Mouse (Mus musculus) cortical plate, adult 2 months (tissue): ENCODE data around the gene Ctsj.

ENCODE experiments used
- CTCF ChIP-seq: fragments of 200-500 bp; IDR thresholded peaks from 2 replicates; pipeline ENCODE4 v1.5.1; 2011; ENCODE audit warnings: mild to moderate bottlenecking, control low read depth, low read length; ENCODE audit not compliant: insufficient read depth; ENCODE audit errors: extremely low read depth
- POLR2A ChIP-seq: fragments of 200-500 bp; IDR thresholded peaks from 2 replicates; pipeline ENCODE4 v1.6.1; 2011; ENCODE audit warnings: mild to moderate bottlenecking, low read length, control low read depth; ENCODE audit not compliant: insufficient read depth; ENCODE audit errors: extremely low read depth

GRCm38 (mm10) chr13:61005859-61006258 lies at the start of gene Ctsj:
- TF ChIP-seq CTCF (no peak), POLR2A (no peak)
